Mouse (Mus musculus) splenic B cell, adult 2 months (primary cell): Measurements from ENCODE around the gene Slc3a2.

ENCODE experiments used
- DNase-seq: peaks from one replicate; pipeline ENCODE4 v3.0.0-alpha.2; 2011; ENCODE audit warnings: low read depth, low spot score
- H3K27me3 ChIP-seq: 2 replicates; pipeline ENCODE4 v1.6.1; 2012; ENCODE audit warnings: mild to moderate bottlenecking, low read length, moderate library complexity, mixed read lengths; ENCODE audit not compliant: control insufficient read depth, poor library complexity, insufficient read depth, severe bottlenecking
- H3K36me3 ChIP-seq: 2 replicates; pipeline ENCODE4 v1.6.1; 2012; ENCODE audit warnings: mild to moderate bottlenecking, low read length, moderate library complexity, mixed read lengths; ENCODE audit not compliant: control insufficient read depth, poor library complexity, insufficient read depth, severe bottlenecking

Slc3a2 gene

GRCm38 (mm10) chr19:8722907-8723573 is at the start of gene Slc3a2:
Gene Slc3a2 (minus strand): TSS chr19:8723369.
- H3K27me3 ChIP-seq: no peaks in the 10 kb centered on the region
- DNase-seq: peak; percentile 99
- H3K36me3 ChIP-seq: peaks cover 10% of the 10 kb centered on the region

- Histone ChIP-seq H3K36me3 (peaks cover 10% of the 10 kb centered on the region; the same call in 1 of the 2 replicates), H3K27me3 (no peaks in the 10 kb centered on the region)
- DNase-seq: peak; percentile 84
Observed at GRCm38 (mm10) chr19:8770567-8771270, 47.5 kb upstream of the Slc3a2 start, which contains the start of gene Tmem223. Gene Tmem223 (plus strand): TSS chr19:8770996.

GRCm38 (mm10) chr19:8765562-8765961 is 42.4 kb upstream of the Slc3a2 start:
- Histone ChIP-seq H3K36me3 (peaks cover 26% of the 10 kb centered on the region), H3K27me3 (no peaks in the 10 kb centered on the region)
- DNase-seq: no peak

DNA sequence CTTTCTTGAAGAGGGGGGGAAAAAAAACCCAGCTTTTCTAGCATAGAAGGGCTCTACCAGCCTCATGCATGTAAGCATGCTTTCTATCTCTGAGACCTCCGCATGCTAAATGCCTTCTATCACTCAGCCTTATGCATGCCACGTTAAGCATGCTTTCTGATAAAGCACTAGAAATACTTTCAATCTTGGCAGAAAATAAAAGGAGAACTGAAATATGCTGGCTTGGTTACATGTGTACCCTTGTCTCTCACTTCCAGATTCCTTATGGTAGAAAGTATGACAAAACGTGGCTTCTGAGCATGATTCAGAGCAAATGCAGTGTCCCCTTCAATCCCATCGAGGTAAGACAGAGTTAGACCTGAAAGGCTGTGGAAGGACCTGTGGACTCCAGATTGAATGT is 40.1 kb upstream of the Slc3a2 start:
- peak; percentile 17 for DNase-seq
- H3K36me3 ChIP-seq: peaks cover 25% of the 10 kb centered on the region
- no peaks in the 10 kb centered on the region for H3K27me3 ChIP-seq

- no peak for DNase-seq
- peaks cover 16% of the 10 kb centered on the region for H3K36me3 ChIP-seq
- H3K27me3 ChIP-seq: no peaks in the 10 kb centered on the region
Observed at GRCm38 (mm10) chr19:8760757-8761156, 37.6 kb upstream of the Slc3a2 start.

DNA sequence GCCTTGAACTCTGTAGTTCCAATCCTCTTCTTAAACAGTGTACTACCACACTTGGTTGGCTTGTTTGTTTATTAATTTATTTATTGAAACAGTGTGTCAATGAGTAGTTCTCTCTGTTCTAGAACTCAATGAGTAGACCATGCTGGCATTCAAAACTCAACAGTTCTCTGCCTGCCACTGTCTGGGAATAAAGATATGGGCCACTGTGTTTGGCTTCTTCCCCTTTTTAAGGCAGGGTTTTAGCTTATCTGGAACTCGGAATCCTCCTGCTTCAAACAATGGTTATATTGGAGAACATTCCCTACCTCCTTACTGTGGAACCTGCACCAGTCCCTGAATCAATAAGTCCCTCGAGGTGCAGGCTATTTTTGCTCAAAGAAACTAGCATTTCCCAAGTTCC is 35.7 kb upstream of the Slc3a2 start:
- DNase-seq: no peak
- Histone ChIP-seq H3K27me3 (no peaks in the 10 kb centered on the region), H3K36me3 (peaks cover 1% of the 10 kb centered on the region)

GRCm38 (mm10) chr19:8757471-8757998 is 34.4 kb upstream of the Slc3a2 start:
- no peak for DNase-seq
- H3K36me3 ChIP-seq: peaks cover 1% of the 10 kb centered on the region; the same call in 1 of the 2 replicates
- H3K27me3 ChIP-seq: no peaks in the 10 kb centered on the region

DNA sequence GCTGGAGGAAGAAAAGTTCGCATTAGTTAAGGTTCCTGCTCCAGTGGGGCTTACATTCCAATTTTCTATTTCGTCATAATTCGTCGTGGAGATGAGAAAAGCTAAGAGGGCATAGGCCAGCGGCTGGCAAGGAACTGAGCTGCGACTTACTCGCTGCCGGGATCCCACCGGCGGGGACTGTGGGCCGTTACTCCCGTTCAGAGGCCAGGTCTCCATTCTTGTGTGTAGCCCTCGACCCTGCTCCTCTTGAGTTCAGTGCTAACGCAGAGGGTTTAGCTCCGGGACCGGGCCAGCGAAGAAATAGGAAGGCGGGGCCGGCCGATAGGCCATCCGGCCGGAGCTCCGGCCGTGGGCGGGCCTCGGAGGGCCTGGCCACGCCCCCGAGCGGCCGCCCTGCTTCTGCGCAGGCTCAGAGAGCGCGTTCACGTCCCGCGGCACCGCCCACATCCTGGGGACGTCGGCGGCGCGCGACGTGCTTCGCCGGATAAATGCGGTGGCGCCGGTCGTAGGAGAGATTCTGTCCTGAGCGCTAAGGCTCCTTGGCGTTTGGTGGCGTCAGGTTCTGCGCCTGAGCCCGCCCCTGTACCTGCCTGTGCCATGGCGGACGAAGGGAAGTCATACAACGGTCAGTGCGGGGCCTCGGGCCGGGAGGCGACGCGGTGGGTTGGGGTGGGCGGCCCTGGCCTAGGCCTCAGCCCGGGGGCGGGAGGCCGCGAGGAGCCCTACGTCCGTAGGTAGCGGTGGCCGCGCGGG is 33.6 kb upstream of the Slc3a2 start, which contains the start of gene Nxf1:
Nxf1 (plus strand) TSS at position 439 of the 753 bp plus-strand sequence.
- Histone ChIP-seq H3K36me3 (peaks cover 1% of the 10 kb centered on the region; the same call in 1 of the 2 replicates), H3K27me3 (no peaks in the 10 kb centered on the region)
- DNase-seq: peak; percentile 97

DNA sequence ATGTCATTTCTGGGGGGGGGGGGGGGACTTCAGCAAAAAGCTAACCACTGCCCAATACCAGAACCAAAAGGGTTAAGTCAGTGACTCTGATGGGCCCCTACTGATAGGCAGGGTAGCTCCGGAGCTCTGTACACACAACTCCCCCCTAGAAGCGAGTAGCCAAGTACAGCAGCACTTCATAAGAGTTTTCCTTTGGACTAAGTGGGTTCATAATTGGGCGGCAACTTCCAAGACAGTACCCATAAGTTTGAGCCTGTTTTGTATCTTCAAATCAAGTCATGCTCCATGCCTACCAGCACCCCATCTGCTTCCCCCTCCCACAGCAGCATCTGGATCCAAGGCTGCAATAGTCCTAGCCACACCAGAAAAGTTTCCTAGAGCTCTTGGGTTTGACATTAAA is 32.5 kb upstream of the Slc3a2 start:
- H3K27me3 ChIP-seq: no peaks in the 10 kb centered on the region
- DNase-seq: no peak
- H3K36me3 ChIP-seq: peaks cover 3% of the 10 kb centered on the region

- peak; percentile 29 for DNase-seq
- H3K27me3 ChIP-seq: no peaks in the 10 kb centered on the region
- H3K36me3 ChIP-seq: peaks cover 29% of the 10 kb centered on the region
Observed at GRCm38 (mm10) chr19:8747368-8747767, 24.2 kb upstream of the Slc3a2 start.

GRCm38 (mm10) chr19:8745382-8745781 is 22.2 kb upstream of the Slc3a2 start:
- no peak for DNase-seq
- peaks cover 28% of the 10 kb centered on the region for H3K36me3 ChIP-seq

GRCm38 (mm10) chr19:8742176-8742575 is 19.0 kb upstream of the Slc3a2 start:
- DNase-seq: no peak
- Histone ChIP-seq H3K27me3 (no peaks in the 10 kb centered on the region), H3K36me3 (peaks cover 24% of the 10 kb centered on the region; the same call in 1 of the 2 replicates)

More at GRCm38 (mm10) chr19:8745382-8745781, 22.2 kb upstream of the Slc3a2 start:
- H3K27me3 ChIP-seq: no peaks in the 10 kb centered on the region

GRCm38 (mm10) chr19:8741243-8741869 is 18.2 kb upstream of the Slc3a2 start, which contains the start of gene Stx5a:
Gene Stx5a (plus strand): TSS chr19:8741413.
- peaks cover 24% of the 10 kb centered on the region; the same call in 1 of the 2 replicates for H3K36me3 ChIP-seq
- DNase-seq: peak; percentile 97
- no peaks in the 10 kb centered on the region for H3K27me3 ChIP-seq

DNA sequence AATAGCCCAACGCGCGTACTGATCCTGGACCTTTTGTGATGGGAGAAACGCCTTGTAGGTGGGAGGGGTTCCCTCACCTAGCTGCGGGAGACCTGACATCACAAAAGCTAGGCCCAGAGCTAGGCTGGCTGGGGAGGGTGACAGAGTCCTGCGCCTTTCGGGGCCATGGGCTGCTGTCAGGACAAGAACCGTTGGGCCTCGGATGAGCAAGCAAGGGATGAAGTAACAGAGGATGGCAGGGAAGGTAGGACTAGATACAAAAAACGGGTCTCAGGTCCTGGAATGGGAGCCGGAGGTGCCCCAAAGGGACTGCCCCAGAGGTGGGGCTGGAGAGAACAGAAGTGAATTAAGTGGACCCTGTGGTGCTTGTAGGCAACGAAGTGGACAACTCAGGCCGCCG is 17.4 kb upstream of the Slc3a2 start, which contains the start of gene 1700092M07Rik:
1700092M07Rik (plus strand) TSS at position 116 of the 400 bp plus-strand sequence.
- peaks cover 23% of the 10 kb centered on the region; the same call in 1 of the 2 replicates for H3K36me3 ChIP-seq
- DNase-seq: no peak
- H3K27me3 ChIP-seq: no peaks in the 10 kb centered on the region
